Mouse (Mus musculus): ENCODE data around the gene Gm7534.
A peak's percentile ranks its signal among the peaks of the same experiment; 100 is the strongest.

Gene Gm7534

GRCm38 (mm10) chr4:134202904-134203303, at the start of gene Gm7534:
Gene Gm7534 (minus strand): TSS chr4:134203004.
- no peak for DNase-seq (ENCODE audit: low spot score)

DNA sequence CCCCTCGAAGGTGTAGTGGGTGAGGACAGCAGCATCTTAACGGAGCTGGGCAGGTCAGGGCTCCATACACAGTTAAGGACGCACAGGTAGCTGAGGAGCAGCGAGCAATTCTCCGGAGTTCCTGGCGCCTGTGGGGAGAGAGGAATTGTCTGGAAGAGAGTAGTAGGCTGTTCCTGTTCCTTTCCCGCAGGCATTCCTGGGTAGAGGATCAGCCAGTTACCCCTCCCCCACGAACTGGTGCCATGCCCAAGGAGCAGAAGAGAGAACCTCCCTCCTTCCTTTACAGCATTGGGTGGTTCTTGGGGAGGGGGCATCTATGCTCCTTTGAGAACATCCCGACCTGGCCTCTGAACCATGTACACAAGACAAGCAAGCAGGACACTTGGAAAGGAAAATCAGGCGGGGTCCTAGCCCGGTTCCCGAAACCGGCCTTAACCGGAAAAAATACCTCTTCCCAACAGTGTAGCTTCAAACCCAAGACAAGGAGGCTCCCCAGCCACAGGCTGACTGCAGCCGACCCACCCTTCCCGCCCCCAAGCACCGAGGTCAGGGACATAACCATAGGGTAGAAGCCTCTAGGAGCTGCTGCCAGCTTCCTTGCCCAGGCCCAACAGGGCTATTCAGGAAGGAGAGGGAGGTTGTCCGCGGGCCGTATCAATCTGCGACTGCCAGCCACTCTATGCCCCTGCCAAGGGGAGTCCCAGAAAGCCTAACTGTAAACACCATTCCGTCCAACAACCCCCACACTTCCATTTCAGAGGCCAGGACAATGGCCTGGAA, 49.5 kb upstream of the Gm7534 start:
- DNase-seq (ENCODE audit: low spot score): peak; percentile 40

DNA sequence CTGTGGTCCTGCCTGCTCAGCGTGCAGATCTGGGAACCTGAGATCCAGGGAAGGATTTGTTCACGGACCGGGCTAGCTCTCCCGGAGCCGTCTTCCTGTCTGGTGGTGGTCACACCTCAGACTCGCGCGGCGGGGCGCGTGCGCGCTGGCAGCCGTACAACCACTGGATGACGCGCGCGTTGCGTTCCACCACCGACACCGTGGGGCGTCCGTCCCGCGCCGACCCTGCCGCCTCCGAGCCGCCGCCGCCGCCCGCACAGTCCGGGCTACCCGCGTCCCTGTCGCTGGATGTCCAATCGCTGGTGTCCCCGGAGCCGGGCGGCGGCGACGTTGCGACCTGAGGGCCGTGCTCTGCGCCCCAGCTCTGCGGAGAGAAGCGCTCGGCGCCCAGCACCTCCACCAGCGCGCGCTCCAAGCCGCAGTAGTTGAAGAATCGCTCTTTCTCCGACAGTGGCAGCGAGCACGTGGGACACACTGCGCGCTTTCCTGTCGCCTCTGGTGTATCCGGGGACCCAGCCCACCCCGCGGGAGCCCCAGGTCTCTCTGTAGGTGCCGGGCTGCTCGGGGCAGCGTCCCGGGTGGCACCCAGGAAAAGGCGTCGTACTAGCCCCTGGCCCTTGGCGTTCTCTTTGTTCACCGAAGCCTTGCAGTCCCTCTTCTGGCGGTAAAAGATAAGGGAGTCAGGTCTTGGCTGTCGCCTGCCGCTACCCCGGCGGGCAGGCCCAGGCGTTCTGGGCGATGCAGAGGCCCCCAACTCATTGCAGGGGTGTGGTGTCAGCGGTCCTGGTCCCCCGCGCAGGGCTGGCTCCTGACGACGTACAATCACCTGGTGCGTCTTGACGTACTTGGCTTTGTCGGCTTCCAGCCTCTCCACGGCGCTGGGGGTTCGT, 48.7 kb upstream of the Gm7534 start:
- DNase-seq (ENCODE audit: low spot score): peak; percentile 55

- DNase-seq (ENCODE audit: low spot score): no peak
Measured at GRCm38 (mm10) chr4:134250930-134251240, 48.1 kb upstream of the Gm7534 start.

DNA sequence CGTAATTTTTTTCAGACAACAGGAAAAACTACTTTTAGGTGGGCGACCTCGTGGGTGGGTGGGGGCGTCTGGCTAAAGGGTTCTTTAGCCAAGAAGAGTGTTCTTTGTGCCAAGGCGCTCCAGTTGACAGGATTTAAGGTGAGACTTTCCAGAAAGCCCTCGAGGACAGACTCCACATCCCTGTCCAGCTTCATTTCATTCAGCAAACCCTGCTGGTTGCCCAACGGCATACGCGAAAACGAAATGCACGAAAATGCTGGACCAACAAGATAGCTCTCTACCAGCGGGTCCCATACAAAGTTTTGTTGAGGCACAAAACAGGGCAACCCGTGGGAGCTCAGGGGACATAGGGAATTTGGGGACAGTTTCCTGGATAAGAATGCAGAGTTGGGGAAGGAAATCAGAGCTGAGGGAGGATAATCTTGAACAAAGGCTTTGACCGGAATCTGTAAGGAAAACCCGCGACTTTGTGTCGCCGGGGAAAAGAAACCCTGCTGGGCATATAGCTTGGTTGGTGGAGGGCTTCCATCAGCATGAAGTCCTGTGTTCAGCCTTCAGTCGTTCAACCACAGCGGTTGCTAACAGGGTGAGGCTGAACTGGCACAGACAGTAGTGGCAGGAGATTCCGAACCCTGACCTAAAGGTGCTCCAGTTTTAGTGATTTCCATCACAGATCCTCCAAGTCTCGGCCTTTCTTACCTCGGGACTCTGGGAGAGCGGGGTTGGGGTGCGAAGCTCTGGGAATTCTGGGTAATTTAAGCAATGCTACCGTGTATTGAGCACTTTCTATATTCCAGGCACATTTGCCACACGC, 47.5 kb upstream of the Gm7534 start:
- DNase-seq (ENCODE audit: low spot score): no peak

- DNase-seq (ENCODE audit: low spot score): peak; percentile 85
Measured at GRCm38 (mm10) chr4:134249651-134250050, 46.8 kb upstream of the Gm7534 start.

DNA sequence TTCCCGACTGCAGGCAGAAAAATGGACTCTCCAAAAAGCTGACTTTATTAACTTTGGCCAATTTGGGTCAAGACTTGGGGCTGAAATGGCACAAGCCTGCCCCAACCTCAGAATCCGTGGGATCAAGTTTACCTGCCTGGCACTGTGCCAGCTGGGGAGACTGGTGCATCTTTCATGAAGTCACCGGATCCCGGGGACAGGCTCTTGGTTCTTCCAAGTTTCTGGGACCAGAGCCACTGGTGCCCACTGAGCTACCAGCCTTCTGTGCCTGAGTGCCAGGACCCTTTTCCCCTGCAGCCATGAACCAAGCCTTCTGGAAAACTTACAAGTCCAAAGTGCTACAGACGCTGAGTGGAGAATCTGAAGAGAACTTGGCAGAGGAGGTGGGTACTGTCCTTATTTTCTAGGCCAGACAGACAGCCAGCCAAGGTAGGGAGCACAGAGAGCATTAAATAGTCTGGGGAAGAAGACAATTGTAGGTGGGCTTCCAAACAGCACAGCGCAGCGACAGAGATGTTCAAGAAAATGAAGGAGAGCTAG, 44.0 kb upstream of the Gm7534 start, which contains the start of gene Gm30191:
TSS of gene Gm30191 (plus strand) at position 217 of the 540 bp plus-strand sequence.
- DNase-seq (ENCODE audit: low spot score): no peak

- DNase-seq (ENCODE audit: low spot score): peak; percentile 35
Measured at GRCm38 (mm10) chr4:134246256-134246655, 43.5 kb upstream of the Gm7534 start.

DNA sequence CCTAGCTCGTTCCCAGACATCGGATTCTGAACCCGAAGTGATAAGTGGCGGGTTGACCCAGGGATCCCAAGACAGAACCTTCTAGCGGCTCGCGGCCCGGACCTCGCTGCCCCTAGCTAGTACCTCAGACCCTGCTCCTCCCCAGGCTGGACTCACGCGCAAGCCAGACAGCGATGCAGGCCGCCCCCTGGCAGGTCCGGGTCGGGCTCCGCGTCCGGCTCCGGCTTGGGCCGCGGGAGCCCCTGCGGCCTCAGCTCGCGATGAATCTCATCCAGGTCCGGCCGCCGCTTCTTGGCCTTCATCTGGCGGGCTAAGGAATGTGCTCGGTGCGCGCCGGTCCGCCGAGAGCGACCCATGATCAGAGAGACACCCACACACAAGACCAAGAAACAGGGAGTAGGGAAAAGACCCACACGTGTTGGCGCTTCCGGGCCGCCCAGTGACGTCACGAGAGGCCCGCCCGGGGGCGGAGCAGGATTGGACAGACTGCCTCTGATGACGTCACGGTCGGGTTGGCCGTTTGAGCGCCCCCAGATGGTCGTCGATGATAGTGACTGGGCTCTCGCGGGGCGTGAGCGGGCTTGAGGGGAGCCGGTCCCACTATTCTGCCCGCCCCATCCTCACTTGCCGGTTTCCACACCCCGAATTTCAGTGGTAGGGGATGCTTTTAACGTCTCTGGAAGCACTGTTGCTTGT, 42.5 kb upstream of the Gm7534 start, which contains the start of gene Zfp593:
TSS of gene Zfp593 (minus strand) at position 445 of the 696 bp plus-strand sequence.
- DNase-seq (ENCODE audit: low spot score): peak; percentile 98

- peak; percentile 94 for DNase-seq (ENCODE audit: low spot score)
Measured at GRCm38 (mm10) chr4:134243516-134244250, 40.9 kb upstream of the Gm7534 start, which contains the start of gene E130218I03Rik. Gene E130218I03Rik (plus strand): TSS chr4:134243662.

DNA sequence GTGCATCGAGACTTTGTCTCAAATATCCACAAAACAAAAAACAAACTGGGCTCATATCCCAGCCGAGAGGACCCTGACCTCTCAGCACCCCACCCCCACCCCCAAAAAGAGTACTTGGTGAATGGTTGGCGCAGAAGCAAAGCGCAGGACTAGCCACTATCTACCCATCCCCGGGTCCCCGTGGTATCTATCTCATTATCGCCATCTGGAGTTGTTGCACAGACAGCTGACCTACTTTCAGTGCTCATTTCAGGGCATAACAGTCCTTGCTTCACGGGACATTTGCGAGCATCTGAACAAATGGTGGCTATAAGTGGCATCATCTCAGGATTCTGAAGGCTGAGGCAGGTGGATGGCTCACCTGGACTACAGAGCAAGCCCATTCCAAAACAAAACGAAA, 35.9 kb upstream of the Gm7534 start:
- peak; percentile 62 for DNase-seq (ENCODE audit: low spot score)

- DNase-seq (ENCODE audit: low spot score): no peak
Measured at GRCm38 (mm10) chr4:134238279-134238651, 35.5 kb upstream of the Gm7534 start, which contains the start of gene Cnksr1. Gene Cnksr1 (minus strand): TSS chr4:134238399.

DNA sequence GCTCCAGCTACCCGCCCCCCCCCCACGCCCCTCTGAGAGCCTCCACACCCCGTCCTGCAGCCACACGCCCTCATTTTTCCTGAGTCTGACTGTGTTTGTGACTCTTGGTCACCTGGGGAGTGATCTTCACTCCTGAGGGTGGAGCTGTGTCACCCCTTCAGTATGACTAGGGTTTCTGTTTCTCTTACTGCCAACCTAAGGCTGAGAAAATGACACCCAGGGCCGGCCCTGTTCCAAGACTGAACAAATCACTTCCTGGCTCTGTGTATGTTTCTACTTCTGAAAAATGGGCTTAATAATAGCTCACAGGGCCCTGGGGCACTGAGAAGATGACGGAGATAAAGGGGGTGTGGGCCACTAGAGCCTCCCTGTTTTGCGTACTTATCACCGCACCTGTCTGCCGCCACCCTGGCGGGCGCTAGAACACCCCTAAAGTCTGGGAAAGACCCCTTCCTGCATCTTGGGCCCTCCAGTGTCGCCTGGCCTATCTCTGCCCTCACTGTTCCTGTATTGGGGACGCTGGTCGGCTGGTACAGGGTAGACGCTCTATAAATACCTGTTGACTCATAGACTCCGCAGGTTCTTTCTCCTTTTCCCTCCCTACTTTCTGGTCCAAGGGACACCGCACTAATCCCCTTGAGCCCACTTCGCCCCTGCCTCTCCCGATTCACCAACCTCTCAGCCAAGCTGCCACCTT, 34.9 kb upstream of the Gm7534 start:
- DNase-seq (ENCODE audit: low spot score): no peak

DNA sequence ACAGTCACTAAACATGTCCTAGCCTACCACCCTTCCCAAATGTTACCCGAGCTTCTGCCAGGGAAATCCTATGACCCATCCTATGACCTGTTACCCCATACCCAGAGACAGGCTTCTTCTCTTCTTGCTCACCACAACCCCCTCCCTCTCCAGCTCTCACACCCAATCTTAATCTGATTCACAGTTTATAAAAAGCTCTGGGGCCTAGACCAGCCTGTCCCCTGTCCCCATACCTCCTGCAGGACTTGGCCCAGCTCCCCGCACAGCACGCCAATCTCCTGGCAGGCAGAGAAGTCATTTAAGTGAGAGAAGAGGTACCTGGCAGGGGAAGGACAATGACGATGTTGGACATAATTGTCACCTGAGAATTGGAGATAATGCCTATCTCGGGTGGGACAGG, 32.1 kb upstream of the Gm7534 start:
- no peak for DNase-seq (ENCODE audit: low spot score)

- DNase-seq (ENCODE audit: low spot score): no peak
Measured at GRCm38 (mm10) chr4:134230431-134230830, 27.6 kb upstream of the Gm7534 start.

DNA sequence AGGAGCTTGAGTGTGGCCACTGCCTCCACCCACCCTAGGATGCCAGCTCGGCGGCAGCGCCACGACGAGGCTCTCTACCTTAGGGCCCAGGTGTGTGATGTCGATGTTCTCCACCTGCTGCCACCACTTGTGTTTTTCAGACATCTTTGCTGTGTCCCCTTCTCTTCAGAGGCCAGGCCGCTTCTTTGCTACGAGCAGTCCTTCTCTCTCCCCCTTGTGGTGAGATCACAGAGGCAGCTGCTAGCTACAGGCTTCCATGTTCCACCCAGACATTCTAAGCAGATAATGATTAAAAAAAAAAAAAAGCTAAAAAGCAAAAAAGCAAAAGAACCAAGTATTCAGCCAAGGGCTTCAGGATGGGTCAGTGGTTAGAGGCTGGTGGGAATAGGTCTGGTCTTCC, 24.4 kb upstream of the Gm7534 start, which contains the start of gene Catsper4:
TSS of gene Catsper4 (minus strand) at position 190 of the 400 bp plus-strand sequence.
- peak; percentile 32 for DNase-seq (ENCODE audit: low spot score)

- no peak for DNase-seq (ENCODE audit: low spot score)
Measured at GRCm38 (mm10) chr4:134222793-134223600, 20.2 kb upstream of the Gm7534 start.

GRCm38 (mm10) chr4:134206488-134207053, 3.8 kb upstream of the Gm7534 start:
- no peak for DNase-seq (ENCODE audit: low spot score)

All from retina, embryonic 14.5 days (tissue).